Mouse (Mus musculus): Measurements from ENCODE around the gene Tom1l1.

The Tom1l1 gene

GRCm38 (mm10) chr11:90612118-90612517 is 76.0 kb downstream of the Tom1l1 start:
- DNase-seq, result no peak

DNA sequence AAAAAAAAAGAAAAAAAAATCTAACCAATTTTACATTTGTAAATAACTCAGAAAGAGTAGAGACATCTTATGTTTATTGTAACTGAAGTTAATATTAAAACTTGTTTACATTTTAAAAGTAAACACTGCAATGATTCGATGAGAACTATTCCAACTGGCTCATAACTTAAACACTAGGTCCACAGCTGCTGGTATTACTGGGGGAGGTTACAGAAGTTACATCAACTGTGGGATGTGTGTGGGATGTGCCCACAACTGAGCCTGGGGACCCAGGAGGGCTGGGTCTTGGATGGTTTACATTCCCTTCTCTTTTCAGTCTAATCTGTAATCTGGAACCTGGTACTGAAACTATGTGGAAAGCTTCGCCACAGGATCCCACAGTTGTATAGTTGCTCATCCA is 85.1 kb downstream of the Tom1l1 start:
- no peak for DNase-seq

- no peak for DNase-seq
Observed at GRCm38 (mm10) chr11:90595826-90596225, 92.3 kb downstream of the Tom1l1 start.

All from kidney, postnatal 25 days (tissue).